Mouse (Mus musculus): ENCODE results near the gene Pgm2l1.

Pgm2l1 gene

DNA sequence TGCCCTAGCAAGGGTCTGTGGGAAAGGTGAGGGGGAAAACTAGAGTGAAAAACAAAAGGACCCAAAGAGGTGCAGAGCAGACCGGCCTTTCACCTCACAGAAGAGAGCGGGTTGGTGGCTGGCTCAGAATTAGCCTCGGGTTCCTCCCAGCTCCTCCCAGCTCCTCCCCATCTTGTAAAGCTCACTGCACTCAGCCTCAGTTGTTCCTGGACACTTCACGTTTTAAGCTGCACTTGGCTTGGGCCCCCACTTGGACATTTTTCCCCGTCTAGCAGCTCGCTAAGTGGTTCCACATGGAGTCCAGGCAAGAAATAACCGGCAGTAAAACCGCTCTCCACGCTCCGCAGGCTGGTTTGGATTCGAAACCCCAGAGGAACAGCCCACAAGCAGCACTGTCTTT lies 61.4 kb downstream of the Pgm2l1 start:
- DNase-seq (ENCODE audit: low read depth in 1 of 2, low spot score in 2 of 2): no peak

DNA sequence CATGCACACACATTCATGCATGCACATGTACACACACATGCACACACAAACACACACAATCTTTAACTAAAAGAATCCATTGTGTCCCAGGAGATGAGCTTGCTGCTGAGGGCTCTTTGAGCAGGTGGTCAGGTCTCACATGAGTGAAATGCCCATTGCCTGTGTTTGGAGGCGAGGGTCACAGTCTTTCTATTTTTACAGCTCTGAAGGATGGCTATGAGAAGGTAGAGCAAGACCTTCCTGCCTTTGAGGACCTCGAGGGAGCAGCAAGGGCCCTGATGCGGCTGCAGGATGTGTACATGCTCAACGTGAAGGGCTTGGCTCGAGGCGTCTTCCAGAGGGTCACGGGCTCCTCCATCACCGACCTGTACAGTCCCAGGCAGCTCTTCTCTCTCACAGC lies 66.4 kb downstream of the Pgm2l1 start:
- no peak for DNase-seq (ENCODE audit: low read depth in 1 of 2, low spot score in 2 of 2)

DNA sequence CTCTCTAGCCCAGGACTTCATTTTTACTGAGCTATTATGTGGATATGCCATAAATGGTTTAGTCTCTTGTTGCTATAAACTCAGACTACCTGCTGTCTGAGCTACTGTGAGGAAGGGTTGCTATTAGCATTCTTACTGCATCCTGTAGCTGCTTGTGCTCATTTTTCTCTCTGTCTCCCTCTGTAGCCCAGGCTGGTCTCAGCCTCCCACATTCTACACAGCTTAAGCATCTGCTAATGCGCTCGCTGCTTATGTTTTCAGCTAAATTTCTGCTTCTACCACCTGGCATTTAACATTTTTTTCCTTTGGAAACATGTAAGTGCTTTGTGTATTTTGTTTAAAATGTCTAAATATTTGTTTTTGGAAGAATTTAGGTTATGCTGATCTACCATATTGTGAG lies 68.6 kb downstream of the Pgm2l1 start:
- DNase-seq (ENCODE audit: low read depth in 1 of 2, low spot score in 2 of 2): no peak

DNA sequence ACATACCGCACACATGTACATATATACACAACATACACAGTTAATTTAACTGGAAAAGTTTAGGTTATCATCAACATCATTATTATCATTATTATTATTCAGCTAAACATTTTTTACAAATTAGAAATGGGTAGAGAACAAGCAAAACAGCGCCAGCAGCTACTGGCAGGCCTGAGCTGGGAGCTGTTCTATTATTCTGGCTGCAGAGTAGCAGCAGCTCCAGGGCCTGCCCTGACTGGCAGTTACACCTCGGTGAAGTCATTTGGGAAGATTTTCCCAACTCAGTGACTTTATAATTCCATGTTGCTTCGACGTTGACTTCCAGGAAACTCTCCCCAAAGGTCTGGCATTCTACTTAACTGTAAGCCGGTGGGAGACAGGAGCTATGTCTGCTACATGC lies 69.5 kb downstream of the Pgm2l1 start:
- DNase-seq (ENCODE audit: low read depth in 1 of 2, low spot score in 2 of 2): no peak

DNA sequence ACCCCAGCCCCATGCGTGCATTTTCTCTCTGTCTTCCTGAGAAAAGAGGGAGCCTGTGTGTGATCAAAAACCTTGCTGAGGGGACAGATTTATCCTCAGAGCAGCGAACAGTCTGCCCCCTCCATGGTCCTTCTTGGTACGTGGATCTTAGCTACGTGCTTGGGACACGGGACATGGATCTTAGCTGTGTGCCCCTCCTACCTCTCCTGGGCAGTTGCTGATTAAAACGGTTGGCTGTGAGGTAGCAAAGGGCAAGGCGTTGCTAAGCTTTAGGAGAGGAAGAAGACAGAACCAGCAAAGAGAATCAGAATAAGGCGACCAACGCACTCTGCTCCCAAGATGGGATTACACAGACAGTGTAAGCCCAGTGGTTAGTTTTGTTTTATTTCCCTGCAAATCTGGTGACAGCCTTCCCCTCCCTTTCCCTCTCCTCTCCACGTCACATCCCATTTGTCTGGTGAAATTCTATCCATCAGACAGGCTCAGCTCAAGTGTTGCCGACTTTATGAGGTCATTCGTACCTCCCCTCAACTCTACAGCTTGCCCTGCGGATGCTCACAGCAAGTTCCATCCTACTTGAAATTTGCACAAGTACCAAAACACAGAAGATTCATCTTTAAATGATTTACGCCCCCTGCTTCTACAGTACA lies 71.8 kb downstream of the Pgm2l1 start:
- no peak for DNase-seq (ENCODE audit: low read depth in 1 of 2, low spot score in 2 of 2)

DNA sequence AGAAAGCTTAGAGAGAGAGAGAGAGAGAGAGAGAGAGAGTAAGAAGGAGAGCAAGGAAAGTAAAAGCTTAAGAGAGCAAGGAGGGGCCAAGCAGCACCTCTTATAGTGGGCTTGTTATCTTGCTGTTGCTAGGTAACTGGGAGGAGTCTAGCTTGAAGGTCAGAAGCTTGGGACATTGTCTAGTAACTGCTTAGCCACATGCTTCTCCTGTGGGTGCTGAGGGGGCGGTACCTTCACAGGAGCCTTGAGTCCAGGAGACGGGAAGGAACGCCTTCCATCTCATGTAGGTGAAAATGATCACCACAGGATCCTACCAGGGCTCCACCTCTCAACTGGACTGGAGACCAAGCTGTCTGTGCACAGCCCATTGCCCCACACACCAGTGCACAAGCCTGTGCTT lies 74.2 kb downstream of the Pgm2l1 start:
- DNase-seq (ENCODE audit: low read depth in 1 of 2, low spot score in 2 of 2): no peak

DNA sequence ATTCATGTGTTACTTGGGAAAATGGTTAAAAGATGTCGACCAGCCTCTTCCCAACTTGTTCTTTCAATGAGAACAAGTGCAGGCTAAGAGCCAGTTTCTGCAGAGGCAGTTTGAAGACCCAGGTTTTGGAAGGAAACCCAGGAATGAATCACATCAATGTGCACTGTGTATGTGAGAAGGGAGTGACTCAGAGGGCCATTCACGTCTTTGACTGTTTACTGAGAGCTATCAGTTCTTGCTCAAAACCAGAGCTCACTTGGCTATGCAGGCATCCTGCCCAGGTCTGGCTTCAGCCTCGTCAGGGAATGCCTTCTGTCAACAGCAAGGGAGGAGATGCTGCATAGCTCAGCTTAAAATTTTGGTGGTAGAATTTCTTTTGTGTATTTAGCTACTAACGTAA lies 75.1 kb downstream of the Pgm2l1 start:
- DNase-seq (ENCODE audit: low read depth in 1 of 2, low spot score in 2 of 2): no peak

DNA sequence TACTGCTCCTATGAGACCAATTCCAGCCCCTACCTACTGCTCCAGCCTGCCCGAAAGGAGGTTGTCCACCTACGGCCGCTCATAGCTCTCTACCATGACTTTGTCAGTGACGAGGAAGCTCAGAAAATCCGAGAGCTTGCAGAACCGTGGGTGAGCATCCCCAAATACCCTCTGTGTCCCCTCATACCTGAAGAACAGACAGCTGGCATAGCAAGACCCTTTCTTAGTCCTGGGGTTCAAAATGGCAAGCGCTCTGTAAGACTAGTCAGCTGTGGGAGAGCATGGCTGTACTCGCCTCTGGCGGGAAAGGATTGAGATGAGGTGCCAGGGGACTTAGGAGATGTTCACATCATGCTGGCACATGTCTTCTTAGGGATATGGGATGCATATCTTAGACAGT lies 78.7 kb downstream of the Pgm2l1 start:
- DNase-seq (ENCODE audit: low read depth in 1 of 2, low spot score in 2 of 2): no peak

DNA sequence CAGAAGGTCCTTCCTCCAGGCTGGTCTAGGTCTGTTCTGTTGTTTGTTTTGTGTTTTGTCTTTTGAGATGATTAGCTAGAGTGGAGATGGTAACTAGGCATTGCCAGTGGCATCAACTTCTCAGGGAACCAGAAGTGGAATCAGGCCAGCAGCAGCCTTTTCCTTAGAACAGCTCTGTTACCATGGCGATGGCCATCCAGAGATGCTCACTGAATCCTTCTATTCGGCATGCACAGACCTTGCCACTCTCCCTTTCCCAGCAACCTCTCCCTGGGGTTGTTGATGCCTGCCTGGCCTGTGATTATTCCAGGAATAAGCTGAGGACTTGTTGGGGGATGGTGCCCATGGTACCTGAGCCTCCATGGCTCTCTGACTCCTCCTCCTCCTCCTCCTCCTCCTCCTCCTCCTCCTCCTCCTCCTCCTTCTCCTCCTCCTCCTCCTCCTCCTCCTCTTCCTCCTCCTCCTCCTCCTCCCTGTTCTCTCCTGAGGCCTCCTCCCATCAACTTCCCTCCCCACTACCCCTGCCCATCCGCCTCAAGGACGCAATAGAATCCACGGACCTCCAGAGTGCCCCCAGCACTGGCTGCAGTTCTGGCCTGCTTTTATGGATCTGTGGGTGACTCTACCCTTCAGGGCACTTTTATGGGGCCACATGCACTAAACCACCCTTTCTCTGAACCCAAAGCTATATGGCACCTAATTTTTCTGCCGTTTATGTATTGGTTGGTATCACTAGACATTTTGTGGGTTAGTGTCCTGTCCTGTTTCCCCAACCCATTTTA lies 80.9 kb downstream of the Pgm2l1 start:
- DNase-seq (ENCODE audit: low read depth in 1 of 2, low spot score in 2 of 2): no peak

DNA sequence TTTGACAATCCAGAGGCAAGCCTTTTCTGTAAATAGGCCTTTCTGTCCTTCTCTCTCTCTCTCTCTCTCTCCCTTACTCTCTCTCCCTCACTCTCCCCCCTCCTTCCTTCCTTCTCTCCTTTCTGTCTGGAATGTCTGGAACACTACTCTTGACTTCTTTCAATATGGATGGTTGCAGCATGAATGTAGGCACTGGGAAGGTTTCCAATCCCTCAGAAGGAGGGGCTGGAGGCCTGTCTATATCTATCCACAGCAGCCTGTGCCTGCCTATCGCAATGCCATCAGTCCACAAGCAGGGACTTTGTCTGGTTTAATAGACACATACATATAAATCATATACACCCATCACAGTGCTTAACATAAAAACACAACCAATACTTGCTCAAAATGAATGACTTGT lies 82.0 kb downstream of the Pgm2l1 start:
- no peak for DNase-seq (ENCODE audit: low read depth in 1 of 2, low spot score in 2 of 2)

DNA sequence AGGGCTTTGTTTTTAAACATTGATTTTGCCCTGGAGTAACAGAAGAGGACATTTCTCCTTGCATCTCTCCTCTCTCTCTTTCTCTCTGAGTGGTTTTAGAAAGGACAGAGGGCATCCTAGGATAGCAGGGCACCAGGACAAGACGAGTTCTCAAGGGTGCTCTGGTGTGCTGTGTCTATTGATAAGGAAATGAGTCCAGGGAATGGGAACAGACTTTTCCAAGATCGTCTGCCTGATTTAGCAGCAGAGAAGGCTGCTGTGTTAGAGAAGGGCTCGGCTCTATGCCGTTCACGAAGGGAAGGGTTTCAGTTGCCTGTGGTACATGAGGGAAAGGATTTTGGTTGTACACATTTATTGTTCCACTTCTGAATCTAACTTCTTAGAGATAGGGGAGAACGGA lies 82.5 kb downstream of the Pgm2l1 start:
- DNase-seq (ENCODE audit: low read depth in 1 of 2, low spot score in 2 of 2): no peak

DNA sequence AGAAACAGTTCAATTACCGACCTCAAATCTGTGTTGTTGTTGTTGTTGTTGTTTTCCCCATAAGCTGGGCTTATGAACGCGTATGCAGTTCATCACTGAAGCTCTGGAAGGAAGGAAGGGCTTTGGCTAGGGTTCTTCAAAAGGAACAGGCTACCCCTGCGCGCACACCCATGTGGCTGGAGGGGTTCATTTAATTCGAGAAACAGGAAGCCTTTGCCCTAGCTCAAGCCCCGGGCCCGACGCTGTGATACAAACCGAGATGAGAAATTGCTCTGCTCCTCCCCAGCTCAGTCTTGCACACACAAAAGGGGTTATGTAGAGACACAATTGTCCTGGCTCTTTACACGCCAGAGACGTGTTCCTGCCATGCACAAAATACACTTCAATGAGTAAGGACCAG lies 83.1 kb downstream of the Pgm2l1 start:
- DNase-seq (ENCODE audit: low read depth in 1 of 2, low spot score in 2 of 2): no peak

DNA sequence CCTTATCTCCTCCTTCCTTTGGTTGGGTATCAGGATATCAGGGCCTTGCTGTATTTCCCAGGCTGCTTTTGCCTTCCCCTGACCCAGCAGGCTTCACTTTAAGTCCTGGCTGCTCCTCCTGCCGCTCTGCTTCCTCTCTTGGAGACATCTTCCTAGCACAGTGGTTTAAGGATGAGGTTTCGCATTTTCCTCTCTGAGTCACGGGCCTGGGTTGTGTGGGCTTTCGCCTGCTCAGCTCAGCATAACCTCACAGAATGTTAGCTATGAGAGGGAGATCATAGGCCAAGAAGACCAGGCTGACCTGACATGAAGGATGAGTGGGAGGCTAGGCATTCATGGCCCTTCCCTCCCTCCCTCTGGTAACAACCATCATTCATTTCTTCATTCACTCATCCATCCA lies 85.5 kb downstream of the Pgm2l1 start:
- no peak for DNase-seq (ENCODE audit: low read depth in 1 of 2, low spot score in 2 of 2)

DNA sequence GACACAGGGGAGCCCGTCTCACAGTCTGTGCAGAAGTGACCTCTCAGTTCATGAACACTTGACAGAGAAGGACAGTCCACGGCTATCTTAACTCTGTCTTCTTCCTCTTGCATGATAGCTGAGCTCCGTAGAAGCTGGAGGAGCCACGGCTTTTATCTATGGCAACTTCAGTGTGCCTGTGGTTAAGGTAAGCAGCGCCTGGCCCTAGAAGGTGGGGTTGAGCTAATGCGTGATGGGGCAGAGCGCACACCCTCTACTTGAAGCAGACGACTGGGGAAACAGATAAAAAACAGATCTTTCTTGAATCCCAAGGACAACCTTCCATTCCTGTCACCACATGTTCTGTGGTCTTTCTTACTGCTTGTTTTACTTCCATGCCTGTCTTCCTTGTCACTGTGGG lies 89.7 kb downstream of the Pgm2l1 start:
- no peak for DNase-seq (ENCODE audit: low read depth in 1 of 2, low spot score in 2 of 2)

DNA sequence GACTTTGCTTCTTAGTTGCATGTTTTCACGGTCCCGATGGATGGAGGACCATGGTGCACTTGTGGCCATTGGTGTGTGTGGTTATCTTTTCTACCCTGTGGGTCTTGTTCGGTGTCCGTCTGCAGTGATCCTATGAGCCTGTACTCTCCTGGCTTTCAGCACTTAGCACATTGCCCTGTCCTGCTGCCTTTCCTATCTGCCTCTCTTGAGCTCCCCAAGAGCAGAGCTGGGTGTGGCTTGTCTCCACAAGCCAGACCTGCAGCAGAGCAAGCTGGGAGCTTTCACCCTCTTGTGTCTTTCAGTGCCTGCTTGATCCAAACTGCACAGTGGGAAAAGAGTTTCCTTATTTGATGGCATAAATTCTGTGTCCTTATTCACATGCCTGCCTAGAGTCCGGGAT lies 90.3 kb downstream of the Pgm2l1 start:
- no peak for DNase-seq (ENCODE audit: low read depth in 1 of 2, low spot score in 2 of 2)

DNA sequence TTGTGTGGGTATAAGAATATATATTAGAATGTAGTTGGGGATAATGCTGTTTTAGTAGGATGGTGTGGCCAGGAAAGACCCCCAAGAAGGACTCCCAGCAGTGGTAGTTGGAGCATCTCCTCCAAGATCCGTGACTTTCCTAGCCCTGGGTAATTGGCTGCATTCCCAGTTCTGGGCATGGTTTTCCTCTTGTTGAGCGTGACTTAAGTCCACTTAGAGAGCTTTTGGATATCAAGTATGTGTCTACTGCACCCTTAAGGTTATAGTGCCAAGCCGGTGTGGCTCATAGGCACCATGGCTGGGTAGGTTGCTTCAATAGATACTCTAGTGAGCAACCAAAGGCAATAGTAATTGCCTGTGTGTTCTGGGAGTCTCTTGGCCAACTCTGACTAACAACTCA lies 96.5 kb downstream of the Pgm2l1 start:
- DNase-seq (ENCODE audit: low read depth in 1 of 2, low spot score in 2 of 2): no peak

DNA sequence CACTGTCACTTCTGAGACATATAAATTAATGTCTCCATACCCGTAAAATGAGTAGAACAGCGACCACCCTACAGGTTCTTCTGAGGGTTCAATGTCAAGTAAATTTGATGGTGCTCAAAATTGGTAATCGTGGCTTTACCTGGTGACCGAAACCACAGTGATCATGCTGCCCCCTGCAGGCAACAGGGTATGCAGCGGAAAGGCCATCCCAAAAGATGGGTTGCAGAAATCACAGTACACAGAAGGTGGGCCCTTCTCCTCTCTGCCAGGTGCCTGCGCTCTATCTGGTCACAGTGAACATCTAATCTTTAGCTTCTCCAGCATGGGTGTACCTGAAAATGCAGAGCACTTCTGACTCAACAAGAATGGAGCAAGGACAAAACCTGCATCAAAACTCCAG lies 98.3 kb downstream of the Pgm2l1 start:
- DNase-seq (ENCODE audit: low read depth in 1 of 2, low spot score in 2 of 2): no peak

DNA sequence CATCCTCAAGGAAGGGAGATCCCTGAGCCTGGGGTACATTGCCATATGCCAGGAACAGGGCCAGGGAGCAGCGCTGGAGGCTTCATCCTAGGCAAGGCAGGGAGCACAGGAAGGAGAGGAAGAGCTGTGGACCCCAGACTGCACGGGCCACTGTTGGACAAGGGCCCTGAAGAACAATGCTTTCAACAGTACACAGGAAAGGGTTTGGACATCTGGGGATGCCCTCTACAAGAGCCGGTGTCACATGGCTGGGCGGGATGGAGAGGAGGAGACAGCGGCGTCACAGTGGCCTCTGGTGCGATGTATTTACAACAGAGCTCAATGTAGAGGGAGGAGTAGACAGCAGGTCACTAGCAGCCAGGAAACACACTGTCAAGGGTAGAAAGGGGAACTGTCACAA lies 100.3 kb downstream of the Pgm2l1 start:
- no peak for DNase-seq (ENCODE audit: low read depth in 1 of 2, low spot score in 2 of 2)

All from monocyte, adult 2 months (primary cell).